Mouse (Mus musculus): Measurements from ENCODE around the gene Safb. TPM values are rescaled to one million over a fixed set of nuclear protein-coding genes. Genes with fewer than 3 reads are reported as not detected.
A peak's percentile ranks its signal among the peaks of the same experiment; 100 is the strongest.

Gene Safb
- polyA plus RNA-seq (2017; shearing (Covaris generic)), result 10 to 100 TPM; 34.0 to 45.4 TPM

- peak; percentile 81 for ATAC-seq
These were observed at the start of gene Safb, which contains the start of gene Safb2 for GRCm38 (mm10) chr17:56584257-56585130. Gene Safb (plus strand): TSS chr17:56584825. Gene Safb2 (minus strand): TSS chr17:56584585.

DNA sequence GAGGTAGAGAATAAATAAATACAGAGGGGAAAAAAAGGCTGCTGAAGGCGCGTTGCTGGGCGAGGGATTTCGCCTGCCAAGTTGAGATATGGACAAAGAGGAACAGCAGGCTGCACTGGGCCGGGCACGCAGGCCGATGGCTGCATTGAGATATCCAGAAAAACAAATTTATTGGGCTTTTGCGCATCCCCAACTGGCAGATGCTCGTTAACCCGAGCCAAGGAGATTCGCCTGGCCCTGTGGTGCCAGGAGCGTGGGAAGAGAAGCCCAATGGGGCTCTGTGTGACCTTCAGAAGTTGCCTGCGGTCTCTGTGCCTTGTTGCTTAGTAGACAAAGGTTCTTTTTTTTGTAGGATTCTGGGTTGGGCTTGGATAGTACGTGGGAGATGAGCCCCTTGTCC, 48.4 kb upstream of the Safb start:
- no peak for ATAC-seq

DNA sequence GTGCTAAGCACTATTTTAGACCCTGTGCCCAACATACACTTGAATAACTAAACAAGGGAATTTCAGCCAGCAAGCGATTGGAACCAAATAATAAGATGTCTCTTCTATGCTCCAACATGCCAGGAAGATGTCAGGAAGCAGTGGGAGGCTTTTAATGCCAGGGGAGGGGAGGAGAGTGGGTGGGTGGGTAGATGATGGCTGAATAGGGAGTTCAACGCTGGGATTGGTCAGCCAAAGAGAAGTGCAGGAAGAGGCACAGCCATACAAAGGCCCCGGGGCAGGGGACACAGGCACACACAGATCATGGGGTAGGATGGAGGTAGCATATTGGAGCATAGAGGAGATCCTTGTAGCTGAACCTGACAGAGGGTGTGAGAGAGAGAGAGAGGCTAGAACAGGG, 47.8 kb upstream of the Safb start:
- no peak for ATAC-seq

DNA sequence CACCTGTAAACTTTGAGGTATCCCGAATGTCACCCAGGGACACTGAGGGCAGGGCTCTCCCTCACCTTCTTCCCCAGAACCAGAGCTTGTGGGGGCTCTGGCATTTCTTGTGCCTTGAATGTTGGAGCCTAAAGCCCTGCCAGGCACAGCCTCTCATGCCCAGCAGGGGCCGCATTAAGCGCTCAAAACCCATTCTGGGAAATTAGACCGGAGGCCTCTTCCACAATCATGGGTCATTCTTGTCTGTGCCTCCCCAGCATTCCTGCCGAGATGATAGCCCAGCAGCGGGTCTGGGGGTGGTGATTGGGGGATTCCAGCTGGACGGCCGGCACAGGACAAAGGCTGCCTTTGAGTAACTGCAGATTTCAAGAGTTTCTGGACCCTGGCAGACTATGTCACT, 46.7 kb upstream of the Safb start:
- ATAC-seq, result no peak

DNA sequence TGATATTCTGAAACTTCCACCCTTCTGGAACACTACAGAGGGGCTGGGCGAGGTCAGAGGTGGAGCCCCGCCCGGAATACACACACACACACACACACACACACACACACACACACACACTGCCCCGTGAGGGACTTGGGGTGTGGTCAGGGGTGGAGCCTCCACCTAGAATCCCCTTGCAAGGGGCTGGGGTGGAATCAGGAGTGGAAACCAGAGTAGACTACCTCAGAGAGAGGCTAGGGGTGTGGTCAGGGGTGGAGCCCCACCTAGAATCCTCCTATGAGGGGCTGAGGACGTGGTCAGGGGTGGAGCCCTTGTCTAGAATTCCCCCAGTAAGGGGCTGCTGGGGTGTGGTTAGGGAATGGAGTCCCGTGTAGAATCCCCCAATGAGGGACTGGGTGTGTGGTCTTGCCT, 44.1 kb upstream of the Safb start:
- ATAC-seq, result no peak

- no peak for ATAC-seq
These were observed 41.9 kb upstream of the Safb start for GRCm38 (mm10) chr17:56542736-56543135.

GRCm38 (mm10) chr17:56543684-56544224, 40.9 kb upstream of the Safb start:
- ATAC-seq, result no peak

DNA sequence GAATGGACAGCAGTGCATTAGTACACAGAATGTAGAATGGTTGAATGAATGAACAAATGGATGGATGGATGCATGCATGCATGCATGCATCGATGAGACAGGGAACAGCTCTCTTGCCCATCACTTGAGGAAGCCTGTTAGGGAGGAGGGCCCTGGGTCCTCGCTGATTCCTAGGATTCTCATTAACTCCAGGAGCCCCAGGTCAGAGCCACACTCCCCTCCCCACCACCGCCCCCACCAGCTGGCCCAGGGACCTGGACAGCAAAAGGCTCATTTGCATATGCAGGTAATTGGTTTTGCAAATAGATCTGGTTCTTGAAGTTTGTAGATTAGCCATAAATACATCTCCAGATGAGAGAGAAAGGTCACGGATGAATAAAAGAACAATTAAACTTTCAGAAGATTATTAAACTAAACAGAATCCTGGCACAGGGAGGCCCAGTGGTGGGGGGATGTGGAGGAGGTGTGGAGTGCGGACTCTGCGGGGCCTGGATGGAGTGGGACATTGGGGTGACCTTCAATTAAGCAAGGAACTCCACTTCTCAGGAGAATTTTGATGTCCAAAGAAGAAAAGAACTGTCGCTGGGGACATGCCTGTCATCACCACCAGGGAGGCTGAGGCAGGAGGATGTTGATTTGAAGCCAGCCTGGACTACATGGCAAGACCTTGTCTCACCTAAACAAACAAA, 39.8 kb upstream of the Safb start:
- ATAC-seq, result no peak

DNA sequence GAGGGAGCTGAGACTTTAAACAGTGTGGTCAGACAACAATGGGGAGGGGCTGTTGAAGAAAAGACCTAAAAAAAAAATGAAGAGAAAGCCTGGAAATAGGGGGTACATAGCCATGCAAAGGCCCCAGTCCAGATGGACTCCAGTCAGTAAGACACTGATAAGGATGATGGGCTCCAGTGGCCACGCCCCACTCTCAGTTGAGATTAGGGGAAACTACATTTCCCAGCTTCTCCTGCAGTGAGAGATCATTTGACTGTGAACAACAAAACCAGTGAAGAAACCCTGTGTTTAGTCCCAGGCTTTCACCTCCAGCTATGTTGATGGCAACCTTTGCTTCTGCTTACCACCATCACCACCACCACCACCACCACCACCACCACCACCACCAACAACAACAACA, 38.7 kb upstream of the Safb start:
- ATAC-seq, result no peak

GRCm38 (mm10) chr17:56546576-56546975, 38.0 kb upstream of the Safb start:
- ATAC-seq, result no peak

DNA sequence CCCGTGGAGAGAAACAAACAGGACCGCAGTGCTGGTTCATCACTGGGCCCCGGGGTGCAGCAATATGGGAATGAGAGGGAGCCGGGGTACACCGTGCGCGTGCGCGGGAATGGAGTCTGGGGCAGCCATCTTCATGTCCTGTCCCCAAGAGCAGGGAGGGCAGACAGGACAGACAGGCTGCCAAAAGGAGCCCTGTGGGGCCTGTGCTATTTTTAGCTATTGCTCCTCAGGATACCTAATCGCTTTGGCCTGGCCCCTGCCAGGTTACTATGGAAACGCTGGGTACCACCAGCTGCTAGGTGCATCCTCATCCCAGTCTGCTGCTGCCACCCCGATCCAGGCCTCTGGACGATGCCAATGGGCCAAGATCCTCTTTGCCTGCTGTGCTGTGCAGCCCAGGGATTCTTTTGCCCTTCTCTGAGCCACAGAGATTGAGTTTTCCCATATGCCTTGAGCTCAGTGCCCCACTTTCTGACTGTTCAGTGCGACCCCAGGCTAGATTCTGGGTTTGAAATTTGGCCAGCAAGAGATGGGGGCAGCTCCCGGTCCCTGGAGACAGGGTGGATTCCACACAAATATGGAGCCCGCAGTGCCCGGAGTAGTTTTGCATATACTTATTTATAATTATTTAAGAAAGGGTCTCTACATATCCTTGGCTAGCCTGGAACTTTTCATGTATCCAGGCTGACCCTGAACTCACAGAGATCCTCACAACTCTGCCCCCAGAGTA, 37.3 kb upstream of the Safb start:
- no peak for ATAC-seq

GRCm38 (mm10) chr17:56547846-56548604, 36.6 kb upstream of the Safb start:
- ATAC-seq, result no peak

DNA sequence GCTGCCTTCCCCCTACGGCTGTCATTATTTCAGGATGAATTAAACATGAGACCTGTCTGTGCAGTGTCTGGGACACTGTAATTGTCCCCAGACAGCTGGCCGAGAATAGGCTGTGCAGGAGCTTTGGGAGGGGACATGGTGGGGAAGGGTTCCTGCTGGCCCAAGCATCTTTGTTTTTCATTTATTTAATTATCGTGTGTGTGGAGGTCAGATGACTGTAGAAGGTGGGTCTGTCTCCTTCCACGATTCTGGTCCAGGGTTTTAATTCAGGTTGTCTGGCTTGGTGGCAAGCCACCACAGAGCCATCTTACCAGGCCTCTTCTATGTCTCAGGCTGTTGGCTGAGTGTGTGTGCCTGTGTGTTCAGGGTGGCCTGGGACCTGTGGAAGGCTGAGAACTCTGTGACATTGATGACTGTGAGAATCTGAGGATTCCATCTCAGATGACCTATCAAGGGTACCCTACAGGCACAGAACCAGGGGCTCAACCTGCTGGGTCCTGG, 36.0 kb upstream of the Safb start:
- no peak for ATAC-seq

- no peak for ATAC-seq
These were observed 33.7 kb upstream of the Safb start for GRCm38 (mm10) chr17:56550784-56551475.

- no peak for ATAC-seq
These were observed 32.6 kb upstream of the Safb start for GRCm38 (mm10) chr17:56551841-56552581.

DNA sequence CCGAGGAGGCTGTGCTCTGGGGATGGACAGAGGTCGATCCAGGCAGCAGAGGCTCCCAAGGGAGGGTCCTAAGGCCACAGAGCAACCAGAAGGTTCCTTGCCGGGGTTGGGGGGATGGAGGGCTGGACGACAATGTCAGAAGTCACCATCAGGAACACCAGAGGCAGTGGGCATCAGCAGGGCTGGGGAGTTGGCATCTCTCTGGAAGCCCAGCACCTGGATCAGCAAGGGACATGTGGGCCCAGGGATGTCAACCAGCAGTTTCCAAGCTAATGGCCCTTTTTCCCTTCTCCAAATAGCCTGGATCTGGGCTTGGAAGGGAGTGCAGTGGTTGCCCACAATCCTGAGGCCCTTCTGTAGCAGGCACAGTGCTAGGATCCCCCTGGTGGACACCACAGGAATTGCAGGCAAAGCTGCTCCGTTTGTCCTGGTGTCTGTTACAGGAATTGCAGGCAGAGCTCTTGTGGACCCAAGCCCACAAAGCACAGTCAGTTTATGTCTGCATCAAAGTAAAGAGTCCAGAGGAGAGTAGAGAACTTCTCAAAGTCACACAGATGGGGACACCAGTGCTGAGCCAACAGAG, 31.8 kb upstream of the Safb start:
- ATAC-seq, result peak; percentile 76

DNA sequence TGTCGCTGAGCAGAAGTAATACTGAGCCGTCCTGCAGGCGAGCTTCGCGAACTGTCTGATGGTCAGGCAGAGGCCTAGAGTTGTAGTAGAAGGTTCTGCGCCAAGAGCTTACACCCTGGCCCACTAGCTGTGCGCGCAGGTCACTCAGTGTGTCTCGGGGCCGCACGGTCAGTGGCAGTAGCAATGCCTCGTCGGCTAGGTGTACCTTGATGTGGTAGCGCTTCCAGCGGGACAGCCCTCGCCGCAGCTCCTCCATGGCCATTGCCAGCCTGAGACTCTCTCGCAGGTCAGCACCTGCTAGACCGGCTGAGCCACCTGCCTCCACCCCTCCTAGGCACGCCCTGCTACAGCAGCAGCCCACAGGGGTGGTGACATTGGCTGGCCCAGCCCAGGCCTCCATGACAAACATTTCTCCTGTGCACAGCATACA, 30.5 kb upstream of the Safb start, which contains the start of gene Gm20219:
Gm20219 (minus strand) TSS at position 266 of the 430 bp plus-strand sequence.
- no peak for ATAC-seq

- ATAC-seq, result peak; percentile 65
These were observed 26.2 kb upstream of the Safb start for GRCm38 (mm10) chr17:56558448-56558847.

DNA sequence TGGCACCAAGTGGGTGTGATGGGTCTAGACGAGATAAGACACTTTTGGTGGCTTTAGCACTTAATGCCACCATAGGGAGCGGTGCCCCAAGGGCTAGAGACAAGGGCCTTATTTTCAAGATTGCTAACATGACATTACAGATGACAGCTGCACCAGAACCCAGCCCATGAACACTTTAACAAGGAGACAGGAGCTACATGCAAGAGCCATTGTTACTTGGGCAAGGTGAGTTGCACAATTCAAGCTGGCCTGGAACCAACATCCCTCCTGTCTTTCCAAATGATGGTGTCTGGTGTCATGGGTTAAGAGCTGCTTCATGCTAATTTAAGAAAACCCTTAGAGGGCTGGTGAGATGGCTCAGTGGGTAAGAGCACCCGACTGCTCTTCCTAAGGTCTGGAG, 25.2 kb upstream of the Safb start:
- ATAC-seq, result no peak

DNA sequence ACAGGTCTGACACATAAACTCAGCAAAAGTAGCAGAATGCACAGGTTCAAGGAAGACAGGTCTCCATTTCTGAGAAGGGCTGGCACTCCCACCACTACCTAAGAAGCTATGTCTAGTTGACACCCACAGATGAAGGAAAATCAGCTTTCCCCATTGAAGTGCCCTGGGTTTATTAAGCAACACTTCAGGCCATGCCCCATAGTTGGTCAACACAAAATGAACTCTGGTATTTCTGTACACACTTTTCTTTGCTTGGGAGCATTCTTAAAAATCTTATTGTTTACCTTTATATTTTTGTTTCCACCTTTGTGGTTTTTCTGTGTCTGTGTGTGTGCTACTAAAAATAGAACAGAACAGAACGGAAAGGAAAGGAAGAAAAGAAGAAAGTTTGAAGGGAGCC, 24.5 kb upstream of the Safb start:
- no peak for ATAC-seq

All from activated CD4-positive, CD25-positive, alpha-beta regulatory T cell, adult 4 months (primary cell).